Mouse (Mus musculus) frontal cortex, postnatal 25 days (tissue): ENCODE data around the gene Sparcl1.

Experiments
- DNase-seq, 2 experiments: peaks; one replicate each; pipeline ENCODE4 v3.0.0; 2022; ENCODE audit warnings: low spot score in 2 of 2

Sparcl1 gene

DNA sequence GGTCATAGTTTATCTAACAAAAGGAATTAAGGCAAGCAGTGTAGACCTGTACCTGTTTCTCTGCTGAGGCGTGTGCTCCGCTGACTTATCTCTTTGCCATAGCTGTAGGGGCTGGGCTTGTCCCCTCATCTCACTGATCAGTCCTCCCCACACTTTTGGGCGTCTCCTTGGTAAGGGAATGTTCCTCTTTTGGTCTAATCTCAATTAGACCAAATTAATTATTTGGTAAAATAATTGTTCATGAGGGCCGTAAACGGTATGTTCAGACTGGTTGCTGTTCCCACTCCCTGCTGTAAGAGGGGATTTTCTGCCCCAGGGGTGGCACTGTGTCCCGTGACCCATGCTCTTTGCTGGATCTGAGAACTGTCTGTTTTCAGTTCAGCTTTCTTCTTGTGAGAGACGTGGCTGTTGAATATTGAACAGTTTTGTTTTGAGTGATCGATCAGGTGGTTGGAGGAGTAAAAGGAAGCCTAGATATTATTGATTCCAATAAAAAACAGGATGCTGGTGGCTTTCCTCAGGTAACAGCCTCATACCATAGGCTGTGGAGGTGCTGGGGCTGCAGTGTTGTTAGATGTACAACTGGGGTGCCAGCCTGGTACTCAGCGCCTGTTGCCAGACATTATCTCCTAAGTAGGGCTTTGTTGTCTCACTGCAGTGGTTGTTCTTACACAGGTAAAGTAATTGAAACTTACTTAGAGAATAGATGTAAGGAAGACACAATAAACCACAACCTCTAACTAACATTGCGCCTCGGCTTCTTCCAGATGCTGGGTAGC lies 50.6 kb downstream of the Sparcl1 start:
- DNase-seq: no peak

DNA sequence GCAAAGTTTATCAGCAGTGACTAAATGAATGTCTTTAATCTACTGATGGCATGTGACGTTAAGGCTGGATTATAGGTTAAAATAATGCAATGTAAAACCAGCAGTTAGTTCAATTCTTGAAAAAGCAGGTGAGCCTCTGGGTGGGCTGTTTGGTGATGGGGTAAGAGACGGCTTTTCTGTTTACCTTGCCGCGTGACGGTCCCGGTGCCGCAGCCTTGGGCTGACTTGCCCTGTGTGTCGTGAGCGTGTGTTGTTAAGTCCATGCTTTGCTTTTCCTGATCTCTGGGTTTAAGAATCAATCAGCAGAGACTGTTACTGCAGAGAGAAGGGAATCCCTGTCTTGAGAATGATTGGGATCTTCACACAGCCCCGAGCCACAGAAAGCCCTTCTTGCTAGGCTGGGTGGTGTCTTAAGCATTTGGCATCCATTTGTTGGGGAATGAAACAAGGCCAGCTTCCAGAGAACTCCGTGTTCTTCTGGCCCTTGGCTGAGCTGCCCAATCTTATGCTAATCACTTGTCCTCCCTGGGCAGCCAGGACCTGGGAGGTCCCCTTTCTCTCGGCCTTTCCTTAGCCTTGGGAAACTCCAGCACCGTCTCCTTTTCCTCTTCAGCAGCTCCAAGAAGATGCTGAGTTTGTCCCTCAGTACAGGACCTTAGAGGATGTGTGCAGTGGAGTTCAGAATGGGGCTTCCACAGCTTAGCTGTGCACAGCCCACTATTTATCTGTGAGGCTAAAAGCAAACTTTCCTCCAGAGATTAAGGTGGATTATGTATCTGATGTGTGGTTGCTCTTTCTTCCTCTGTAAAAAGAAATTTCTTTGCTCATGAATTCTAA lies 51.4 kb downstream of the Sparcl1 start:
- DNase-seq: no peak

DNA sequence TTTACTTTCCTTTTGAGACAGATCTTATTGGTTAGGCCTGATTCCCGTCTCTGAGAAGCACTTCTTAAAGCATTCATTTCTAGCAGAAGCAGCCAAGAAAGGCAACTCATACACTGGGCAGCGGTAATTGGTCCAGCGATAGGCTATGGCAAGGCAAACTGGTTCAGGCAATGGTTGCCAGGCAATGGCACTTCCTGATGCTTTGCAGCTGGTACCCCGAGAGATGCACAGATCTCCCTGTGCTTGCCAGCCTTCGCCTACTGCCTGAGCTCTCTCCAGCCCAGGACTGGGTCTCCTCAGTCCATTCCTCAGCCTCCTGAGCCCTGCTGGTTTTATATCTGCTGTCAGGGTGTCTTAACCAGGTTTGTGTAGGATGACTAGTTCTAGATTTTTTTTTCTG lies 53.1 kb downstream of the Sparcl1 start:
- no peak for DNase-seq

DNA sequence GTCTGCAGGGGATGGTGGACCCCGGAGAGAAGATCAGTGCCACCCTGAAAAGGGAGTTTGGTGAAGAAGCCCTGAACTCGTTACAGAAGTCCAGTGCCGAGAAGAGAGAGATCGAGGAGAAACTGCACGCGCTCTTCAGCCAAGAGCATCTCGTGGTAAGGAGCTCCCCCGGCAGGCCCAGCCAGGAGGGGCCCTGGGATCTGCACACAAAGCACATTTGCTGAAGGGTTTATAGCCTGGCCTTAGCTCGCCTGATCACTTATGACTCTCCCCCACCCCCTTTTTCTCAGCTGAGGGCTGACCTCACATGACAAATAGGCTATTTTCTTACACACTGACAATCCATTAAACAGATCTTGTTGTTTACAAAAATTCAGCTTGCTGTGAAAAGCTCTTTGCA lies 53.9 kb downstream of the Sparcl1 start:
- DNase-seq: no peak

DNA sequence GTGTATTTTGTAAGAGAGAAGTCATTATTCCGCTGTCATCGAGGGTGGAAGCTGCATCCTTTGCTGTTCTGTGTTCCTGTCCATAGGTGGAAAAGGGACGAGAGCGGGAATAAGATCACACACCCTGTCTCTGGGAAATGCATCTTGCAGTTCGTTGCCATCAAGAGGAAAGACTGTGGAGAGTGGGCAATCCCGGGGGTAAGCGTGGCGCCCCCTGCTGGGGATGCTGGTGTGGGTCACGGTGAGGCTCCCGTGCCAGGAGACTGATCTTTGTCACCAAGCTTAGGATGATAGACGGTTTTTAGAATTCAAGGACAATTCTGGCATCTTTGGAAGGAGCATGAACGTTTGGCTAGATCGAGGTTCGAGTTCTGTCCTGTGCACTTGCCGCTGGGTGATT lies 55.5 kb downstream of the Sparcl1 start:
- peak in 1 of 2 experiments; percentile 43 for DNase-seq

DNA sequence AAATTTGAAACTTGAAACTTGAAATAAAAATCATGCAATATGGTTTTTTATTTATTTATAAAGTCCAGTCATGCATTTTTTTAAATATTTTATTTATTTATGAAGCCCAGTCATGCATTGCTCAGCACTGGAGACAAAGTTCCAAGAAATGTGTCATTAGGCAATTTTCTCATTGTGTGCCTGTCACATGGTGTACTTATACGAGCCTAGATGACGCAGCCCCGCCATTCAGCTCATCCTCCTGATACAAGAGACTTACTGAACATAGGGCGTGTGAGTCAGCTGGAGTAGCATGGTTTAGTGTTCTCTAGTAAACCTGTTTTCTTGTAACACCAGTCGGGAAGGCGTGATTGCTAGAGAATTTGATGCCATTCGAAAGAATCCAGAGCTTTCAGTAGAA lies 57.2 kb downstream of the Sparcl1 start:
- DNase-seq: no peak

DNA sequence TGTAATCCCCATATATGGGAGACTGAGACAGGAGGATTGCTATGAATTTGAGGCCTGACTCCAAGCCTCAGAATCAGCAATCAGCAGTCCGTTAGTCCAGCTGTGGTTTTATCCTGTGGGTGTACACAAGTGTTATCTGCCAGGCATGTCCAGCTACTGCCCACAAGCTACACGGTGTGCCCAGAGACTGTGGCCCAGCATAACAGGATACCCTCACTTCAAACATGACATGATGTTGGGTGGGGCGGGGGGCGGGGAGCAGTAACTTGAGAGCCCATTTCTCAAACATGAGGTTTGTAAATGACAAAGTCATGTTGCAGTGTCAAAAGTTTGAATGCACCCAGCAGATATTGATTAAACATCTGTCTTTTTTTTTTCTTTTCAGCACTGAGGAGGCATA lies 57.7 kb downstream of the Sparcl1 start:
- no peak for DNase-seq

DNA sequence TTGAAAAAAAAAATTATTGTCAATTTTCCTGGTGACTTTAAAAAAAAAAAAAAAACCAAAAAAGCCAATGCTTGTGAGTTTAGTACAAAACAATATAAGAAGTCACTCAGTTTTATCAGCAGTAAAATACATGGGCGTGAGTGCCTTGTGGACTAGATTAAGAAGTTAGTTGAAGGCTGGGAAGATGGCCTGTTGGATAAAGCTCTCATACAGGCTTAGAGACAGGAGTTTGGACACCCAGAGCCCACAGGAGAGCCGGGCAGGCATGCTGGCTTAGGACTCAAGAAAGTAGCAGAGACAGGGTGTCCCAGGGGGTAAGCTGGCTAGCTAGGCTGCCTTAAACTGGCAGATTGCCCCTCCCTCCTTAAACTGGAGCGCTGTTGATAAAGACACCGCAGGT lies 58.6 kb downstream of the Sparcl1 start:
- DNase-seq: no peak

DNA sequence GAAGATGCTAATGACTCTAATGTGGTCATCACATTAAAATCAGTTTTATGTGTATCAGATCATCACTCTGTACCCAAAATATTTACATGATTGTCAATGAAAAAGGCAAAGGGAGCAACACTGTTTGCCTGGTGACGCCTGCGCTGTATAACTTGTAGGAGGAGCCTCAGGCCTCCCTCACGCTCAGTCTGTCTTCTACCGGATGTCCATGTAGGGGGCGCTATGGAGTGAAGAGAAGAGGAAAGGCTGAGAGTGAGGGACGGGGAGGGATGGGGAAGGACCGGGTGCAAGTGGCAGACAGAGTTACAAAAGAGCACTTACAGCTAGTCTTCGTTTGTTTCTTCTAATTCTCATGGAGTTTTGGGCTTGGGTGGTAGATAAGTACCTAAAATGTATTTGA lies 60.6 kb downstream of the Sparcl1 start:
- DNase-seq: no peak

DNA sequence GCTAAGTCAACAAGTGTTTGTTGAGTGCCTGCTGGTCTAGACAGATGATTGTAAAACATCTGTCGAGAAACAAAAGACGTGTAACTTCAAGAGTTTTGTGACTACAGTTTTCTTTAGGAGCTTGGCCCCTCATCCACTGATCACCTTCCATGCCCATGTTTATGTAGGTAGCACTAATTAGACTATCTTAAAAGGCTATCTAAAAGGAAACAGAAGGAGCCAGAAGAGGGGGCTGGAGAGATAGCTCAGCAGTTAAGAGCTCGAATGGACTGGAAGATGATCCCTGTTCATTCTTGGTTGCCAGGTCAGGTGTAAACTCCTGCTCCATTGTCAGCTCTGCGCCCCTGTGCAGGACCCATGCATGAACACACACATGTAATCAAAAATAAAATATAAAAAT lies 65.4 kb downstream of the Sparcl1 start:
- no peak for DNase-seq

DNA sequence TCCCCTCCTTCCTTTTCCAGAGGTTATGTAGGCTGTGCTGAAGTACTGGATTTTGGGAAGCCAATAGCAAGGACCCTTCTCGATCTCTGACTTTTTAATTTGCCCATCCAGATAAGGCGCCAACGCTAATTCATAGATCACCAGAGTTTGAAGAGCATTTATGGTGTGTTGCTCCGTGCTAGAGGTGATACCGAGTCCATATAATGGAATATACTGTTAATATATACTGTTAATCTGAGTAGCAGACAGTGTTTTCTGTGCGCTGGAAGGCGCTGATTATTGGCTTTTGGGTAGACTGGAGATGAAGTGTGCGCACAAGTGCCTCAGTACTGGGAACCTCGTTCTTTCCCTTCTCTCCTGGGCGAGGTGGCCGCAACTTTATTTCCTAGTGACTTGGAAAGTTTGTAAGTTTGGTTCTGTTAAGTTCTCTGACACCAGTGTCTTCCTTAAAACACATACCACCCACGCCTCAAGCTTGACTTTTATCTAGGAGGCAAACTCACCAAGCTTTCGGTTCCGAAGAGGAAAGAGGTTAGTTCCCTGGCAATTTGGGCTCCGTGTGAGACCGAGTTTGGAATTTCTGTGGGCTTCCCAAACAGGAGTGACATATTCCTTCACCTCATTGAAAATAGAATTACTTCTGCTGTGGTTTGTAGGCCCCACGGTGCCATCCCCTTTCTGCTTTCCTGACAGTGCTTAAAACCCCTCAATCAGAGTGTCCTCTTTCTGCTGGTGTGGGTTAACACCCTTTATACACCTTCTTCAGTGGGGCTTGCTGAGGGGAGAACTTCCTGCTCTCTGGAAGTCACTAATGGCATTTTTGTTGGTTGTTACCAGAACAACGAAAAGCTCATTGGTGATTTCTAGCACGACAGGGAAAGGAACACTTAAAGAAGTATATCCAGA lies 66.1 kb downstream of the Sparcl1 start:
- DNase-seq: no peak

DNA sequence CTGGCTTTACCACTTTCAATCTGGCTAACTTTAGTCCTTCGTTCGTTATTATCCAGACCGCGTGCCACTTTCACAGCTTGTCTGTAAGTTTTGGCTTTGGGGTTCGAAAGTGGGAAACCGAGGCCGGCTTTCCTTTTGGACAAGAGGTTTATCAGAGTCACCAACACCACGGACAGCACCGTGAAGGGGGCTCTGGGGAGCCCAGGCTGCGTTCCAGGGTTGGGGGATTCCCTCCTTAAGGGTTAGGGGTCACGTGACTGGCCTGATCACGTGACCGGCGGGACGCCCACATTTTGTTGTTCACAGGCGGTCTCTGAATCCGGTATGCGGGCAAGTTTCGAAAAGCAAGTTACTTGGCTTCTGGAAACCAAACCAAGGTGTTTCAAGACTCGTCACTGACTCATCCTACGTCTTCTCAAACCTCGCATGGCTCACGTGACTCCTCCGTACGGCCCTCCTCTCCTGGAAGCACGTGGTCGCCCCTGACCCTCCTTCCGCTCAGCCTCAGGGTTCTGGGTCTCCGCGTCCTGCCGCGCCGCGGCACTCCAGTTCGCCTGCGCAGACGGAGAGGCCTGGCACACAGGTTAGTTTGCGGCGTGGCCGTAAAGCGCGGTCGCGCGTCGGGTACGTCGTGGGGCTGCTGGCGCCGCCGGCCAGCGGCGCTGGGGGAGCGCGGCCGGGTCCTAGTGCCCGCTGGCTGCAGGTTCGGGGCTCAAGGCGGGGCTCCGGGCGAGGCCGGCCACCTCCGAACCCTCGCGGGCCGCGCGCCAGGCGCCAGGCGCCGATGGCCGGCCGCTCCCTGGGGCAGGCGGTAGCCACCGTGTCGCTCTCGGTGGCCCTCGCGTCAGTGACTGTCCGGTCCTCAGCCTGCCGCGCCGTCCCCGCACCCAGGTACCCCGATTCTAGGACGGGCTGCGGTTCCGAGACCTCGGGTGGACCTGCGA lies 67.0 kb downstream of the Sparcl1 start, which contains the start of gene Nudt9:
Gene Nudt9, plus strand, starts transcription at position 51 of the 944 bp plus-strand sequence.
- DNase-seq: peak; percentile 93 to 95

DNA sequence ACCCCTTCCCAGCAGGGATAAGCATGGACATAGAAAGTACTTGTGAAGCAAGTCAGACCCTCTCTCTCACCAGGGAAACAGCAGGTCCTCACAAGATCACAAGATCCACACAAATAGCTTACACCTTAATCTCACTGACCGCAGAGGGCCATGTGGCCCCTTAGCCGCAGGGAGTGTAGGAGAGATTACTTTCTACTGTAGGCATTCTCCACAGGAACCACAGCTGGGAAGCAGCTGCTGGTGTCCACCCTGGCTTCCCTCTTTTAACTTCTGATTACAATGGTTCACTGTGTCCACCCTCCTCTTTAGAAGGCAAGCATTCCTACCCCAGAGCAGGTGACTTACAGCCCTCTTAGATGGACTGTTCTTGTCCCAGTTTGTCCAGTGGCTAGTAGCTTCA lies 69.8 kb downstream of the Sparcl1 start:
- DNase-seq: no peak

DNA sequence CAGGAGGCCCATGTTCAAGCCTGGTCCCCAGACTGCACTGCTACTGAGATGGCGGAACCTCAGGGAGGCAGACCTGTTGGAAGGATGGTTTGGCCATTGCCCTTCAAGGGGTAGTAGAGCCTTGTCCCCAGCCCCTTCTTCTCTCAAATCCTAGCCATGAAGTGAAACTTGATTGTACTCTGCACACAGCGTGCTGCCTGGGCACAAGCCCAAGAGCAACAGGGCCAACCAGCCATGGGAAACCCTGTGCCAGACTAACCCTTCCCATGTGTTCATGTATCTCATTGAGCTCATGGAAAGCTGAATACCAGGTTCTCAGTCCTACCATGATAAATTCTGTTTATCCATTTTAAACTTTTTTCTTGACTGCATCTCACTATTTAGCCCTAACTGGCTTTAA lies 70.6 kb downstream of the Sparcl1 start:
- no peak for DNase-seq

DNA sequence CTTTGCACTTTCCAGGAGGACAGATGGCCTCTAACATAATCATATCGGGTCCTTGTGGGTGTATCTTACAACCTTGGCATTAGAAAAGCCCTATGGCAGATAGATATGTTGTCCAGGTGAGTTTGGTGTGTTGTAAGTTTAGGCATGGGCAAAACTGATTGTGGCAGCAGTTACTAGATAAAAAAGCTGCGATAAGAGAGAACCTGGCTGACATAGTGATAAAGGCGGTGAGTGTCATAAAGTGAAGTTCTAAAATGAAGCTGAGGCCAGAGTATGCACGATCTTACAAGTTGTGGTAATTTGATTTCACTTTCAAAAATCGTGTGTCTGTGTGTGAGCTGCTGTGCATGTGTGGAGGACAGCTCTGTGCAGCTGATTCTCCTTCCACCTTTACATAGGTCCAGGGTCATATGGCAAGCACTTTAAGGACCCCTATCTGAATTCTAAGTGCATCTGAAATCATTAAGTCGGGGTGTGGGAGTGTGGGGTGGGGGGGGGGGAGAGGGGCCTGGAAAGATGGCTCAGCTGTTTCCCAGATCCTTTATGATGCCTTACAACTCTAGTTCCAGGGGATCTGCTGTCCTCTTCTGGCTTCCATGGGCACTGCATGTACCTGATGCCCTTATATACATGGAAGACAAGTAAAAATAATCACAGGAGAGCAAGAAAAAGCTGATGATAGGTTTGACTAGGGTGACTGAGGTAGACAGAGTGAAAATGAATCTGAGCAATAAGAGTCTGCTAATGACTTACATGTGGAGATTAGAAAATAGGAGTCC lies 74.2 kb downstream of the Sparcl1 start:
- DNase-seq: peak; percentile 43 to 54

DNA sequence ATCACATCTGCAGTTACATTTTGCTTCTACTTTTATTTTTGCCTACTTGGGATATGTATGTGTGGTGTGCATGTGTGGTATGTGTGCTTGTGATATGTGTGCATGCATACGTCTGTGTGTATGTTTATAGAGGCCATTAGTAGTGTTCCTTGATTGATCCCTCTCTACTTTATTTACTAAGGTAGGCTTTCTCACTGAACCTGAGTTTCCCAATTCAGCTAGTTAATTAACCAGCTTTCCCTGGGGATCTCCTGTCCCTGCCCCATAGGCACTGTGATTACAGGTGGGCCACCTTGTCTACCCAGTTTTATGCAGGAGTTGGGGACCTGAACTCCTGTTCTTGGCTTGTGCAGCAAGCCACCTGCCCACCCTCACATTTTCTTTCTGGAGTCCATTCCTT lies 76.8 kb downstream of the Sparcl1 start:
- DNase-seq: no peak

DNA sequence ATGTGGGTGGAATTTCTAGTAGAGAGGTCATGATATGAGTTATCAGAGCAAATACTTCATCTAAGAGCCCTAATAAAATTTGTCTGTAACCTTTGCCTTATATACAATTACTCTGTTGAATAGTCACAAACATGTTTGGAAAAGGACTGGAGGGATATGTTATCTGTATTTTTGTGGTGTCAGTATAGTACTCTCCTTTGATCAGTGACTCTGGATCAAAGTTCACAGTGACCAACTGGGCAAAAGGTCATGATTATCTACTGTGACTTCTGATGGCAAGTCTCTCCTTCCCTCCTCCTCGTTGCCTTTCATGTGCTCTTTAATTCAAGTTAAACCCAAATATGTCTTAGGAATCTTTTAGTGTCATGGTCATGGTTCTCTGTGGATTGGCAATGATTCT lies 77.7 kb downstream of the Sparcl1 start:
- no peak for DNase-seq

DNA sequence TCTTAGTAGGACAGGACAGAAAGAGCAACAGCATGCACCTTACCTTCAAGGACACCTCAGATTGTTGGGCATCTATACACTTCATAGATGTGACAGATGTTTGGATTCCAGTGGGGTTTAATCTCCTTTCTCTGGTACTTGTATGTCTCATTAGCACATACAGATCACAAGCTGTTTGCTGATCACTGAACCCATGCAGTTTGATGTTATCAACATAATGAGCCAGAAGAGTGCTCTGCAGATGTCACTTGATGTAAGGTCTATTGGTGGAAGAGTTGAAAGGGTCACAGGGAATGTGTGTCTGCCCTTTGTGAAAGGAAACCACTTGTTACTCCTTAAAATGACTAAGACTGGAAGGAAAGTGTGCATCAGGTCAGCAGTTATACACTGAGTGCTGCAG lies 78.5 kb downstream of the Sparcl1 start:
- no peak for DNase-seq

DNA sequence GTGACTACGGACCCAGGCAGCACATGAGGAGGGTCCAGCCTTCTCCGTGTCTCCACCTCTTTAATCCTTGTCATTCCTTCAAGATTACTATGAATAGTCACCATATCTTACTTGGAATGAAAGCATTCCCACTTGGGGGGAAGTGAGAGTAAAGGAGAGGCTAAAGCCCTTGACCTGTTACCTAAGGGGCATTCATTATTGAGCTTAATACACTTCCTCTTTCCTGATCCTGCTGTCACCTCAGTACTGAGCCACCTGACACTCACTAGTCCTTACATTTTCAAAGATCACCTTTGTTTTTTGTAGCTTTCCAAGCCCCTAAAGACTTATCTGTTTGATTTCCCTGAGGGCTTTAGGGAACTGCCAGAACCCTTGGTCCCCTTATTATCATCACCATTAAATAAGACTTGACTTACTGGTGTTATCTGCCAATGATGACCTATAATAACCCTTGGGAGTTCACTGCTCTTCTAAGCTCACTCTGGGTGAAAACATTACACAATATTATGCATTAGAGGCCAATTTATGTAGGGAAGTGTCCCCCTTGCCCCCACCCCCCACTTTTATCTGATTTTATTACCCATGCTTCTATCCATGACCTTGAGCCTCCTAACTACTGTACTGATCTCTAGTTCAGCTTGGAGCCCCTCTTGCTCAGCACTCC lies 81.0 kb downstream of the Sparcl1 start:
- DNase-seq: no peak
